Mouse (Mus musculus) Patski (cell line): ENCODE results near the gene Fbxw4. TPM values are rescaled to one million over a fixed set of nuclear protein-coding genes. Genes with fewer than 3 reads are reported as not detected.

Experiments used
- ATAC-seq: fragments of 100-300 bp; one replicate; pipeline ENCODE4 v1.8.0; 2021
- CTCF ChIA-PET: fragments of 350-600 bp; sonication (Branson Sonifier 250); formaldehyde crosslinking; loops from one replicate; lab custom pipeline; 2022; ENCODE audit warnings: inconsistent platforms; lab: Charles Lee
- POLR2A ChIA-PET: fragments of 350-600 bp; sonication (Branson Sonifier 250); formaldehyde crosslinking; loops from one replicate; lab custom pipeline; 2022; ENCODE audit warnings: antibody characterized with exemption, inconsistent platforms; lab: Charles Lee
- DNase-seq: peaks from one replicate; pipeline ENCODE4 v3.0.0-alpha.2; 2011; ENCODE audit warnings: low read depth, low spot score
- H3K27me3 ChIP-seq: fragments of 371-371 bp; one replicate; pipeline ENCODE4 v1.5.1; 2021
- CTCF ChIP-seq: fragments of 100-300 bp; IDR thresholded peaks from one replicate; pipeline ENCODE4 v1.5.1; 2021
- in situ Hi-C: fragments of 300-500 bp; cut with MboI; formaldehyde crosslinking; loops from 3 replicates; pipeline ENCODE4 v1.11.1; 2018; ENCODE audit warnings: low pct_unique_long_range_greater_than_20kb, mixed read lengths
- polyA plus RNA-seq: library from polyadenylated mRNA; unstranded; gene quantifications from one replicate; pipeline ENCODE4 v1.2.3, GENCODE M21; 2021

The Fbxw4 gene
- polyA plus RNA-seq, 1 experiment from 2014 or later: 39.2 TPM

- in situ Hi-C loops: loop anchor here (5.0 kb wide), 2 partner anchors 238 to 328 kb away; no protein-coding TSS in a partner anchor
- ATAC-seq: peak; percentile 57
- CTCF ChIA-PET: interaction anchor here (0.7 to 3.4 kb wide), 17 partner anchors 9 to 457 kb away, joined by 3 to 36 read pairs (median 3); no protein-coding TSS in a partner anchor
- POLR2A ChIA-PET: interaction anchor here (0.9 kb wide), 1 partner anchor 20 kb away, joined by 3 read pairs; no protein-coding TSS in a partner anchor
- H3K27me3 ChIP-seq: peaks cover 60% of the 10 kb centered on the region
- DNase-seq: no peak
- no peak for TF ChIP-seq CTCF
Measured at GRCm38 (mm10) chr19:45544925-45545321, 115.2 kb downstream of the Fbxw4 start.

- ChIA-PET CTCF (interaction anchor here (0.9 to 3.4 kb wide), 12 partner anchors 8 to 457 kb away, joined by 3 to 36 read pairs (median 4); no protein-coding TSS in a partner anchor), POLR2A (interaction anchor here (0.9 to 1.1 kb wide), 2 partner anchors 20 to 120 kb away, joined by 3 read pairs; no protein-coding TSS in a partner anchor)
- ATAC-seq (no peak), DNase-seq (no peak)
- in situ Hi-C loops: no loop called here
- peaks cover 64% of the 10 kb centered on the region for H3K27me3 ChIP-seq
- TF ChIP-seq CTCF: no peak
Measured at GRCm38 (mm10) chr19:45544152-45544924, 115.8 kb downstream of the Fbxw4 start.

- POLR2A ChIA-PET: no interaction called here
- TF ChIP-seq CTCF: no peak
- ATAC-seq (no peak), DNase-seq (no peak)
- in situ Hi-C loops: no loop called here
- CTCF ChIA-PET: no interaction called here
- H3K27me3 ChIP-seq: peaks cover 61% of the 10 kb centered on the region
Measured at GRCm38 (mm10) chr19:45542061-45542460, 118.1 kb downstream of the Fbxw4 start.

GRCm38 (mm10) chr19:45541409-45542041 is 118.6 kb downstream of the Fbxw4 start:
- no peak for DNase-seq
- ChIA-PET CTCF (no interaction called here), POLR2A (no interaction called here)
- TF ChIP-seq CTCF: no peak
- no peak for ATAC-seq
- H3K27me3 ChIP-seq: peaks cover 55% of the 10 kb centered on the region
- in situ Hi-C loops: no loop called here

GRCm38 (mm10) chr19:45540657-45541408 is 119.3 kb downstream of the Fbxw4 start:
- ATAC-seq: no peak
- in situ Hi-C loops: no loop called here
- TF ChIP-seq CTCF: no peak
- DNase-seq: no peak
- H3K27me3 ChIP-seq: peaks cover 49% of the 10 kb centered on the region
- ChIA-PET POLR2A (no interaction called here), CTCF (interaction anchor here (1.4 kb wide), 1 partner anchor 320 kb away, joined by 3 read pairs; no protein-coding TSS in a partner anchor)

- POLR2A ChIA-PET: no interaction called here
- DNase-seq: no peak
- CTCF ChIA-PET: interaction anchor here (0.9 to 2.7 kb wide), 4 partner anchors 8 to 30 kb away, joined by 3 to 11 read pairs (median 4); no protein-coding TSS in a partner anchor
- no peak for TF ChIP-seq CTCF
- peaks cover 26% of the 10 kb centered on the region for H3K27me3 ChIP-seq
- ATAC-seq: peak; percentile 28
- in situ Hi-C loops: no loop called here
Measured at GRCm38 (mm10) chr19:45537505-45537904, 122.6 kb downstream of the Fbxw4 start.

- peaks cover 14% of the 10 kb centered on the region for H3K27me3 ChIP-seq
- CTCF ChIA-PET: interaction anchor here (2.7 kb wide), 1 partner anchor 9 kb away, joined by 11 read pairs; no protein-coding TSS in a partner anchor
- ATAC-seq (no peak), DNase-seq (no peak)
- no peak for TF ChIP-seq CTCF
- in situ Hi-C loops: no loop called here
- POLR2A ChIA-PET: no interaction called here
Measured at GRCm38 (mm10) chr19:45535929-45536328, 124.2 kb downstream of the Fbxw4 start.

GRCm38 (mm10) chr19:45535214-45535735 is 124.8 kb downstream of the Fbxw4 start:
- DNase-seq (no peak), ATAC-seq (no peak)
- peaks cover 8% of the 10 kb centered on the region for H3K27me3 ChIP-seq
- ChIA-PET POLR2A (no interaction called here), CTCF (interaction anchor here (1.4 to 2.7 kb wide), 2 partner anchors 10 to 315 kb away, joined by 5 to 11 read pairs; no protein-coding TSS in a partner anchor)
- in situ Hi-C loops: no loop called here
- no peak for TF ChIP-seq CTCF

- no peak for TF ChIP-seq CTCF
- ChIA-PET POLR2A (no interaction called here), CTCF (no interaction called here)
- no peak for ATAC-seq
- no peak for DNase-seq
- in situ Hi-C loops: no loop called here
- no peaks in the 10 kb centered on the region for H3K27me3 ChIP-seq
Measured at GRCm38 (mm10) chr19:45533617-45534016, 126.5 kb downstream of the Fbxw4 start.

GRCm38 (mm10) chr19:45531554-45531953 is 128.6 kb downstream of the Fbxw4 start:
- no peaks in the 10 kb centered on the region for H3K27me3 ChIP-seq
- POLR2A ChIA-PET: interaction anchor here (0.6 kb wide), 1 partner anchor 111 kb away, joined by 3 read pairs; no protein-coding TSS in a partner anchor
- DNase-seq: no peak
- in situ Hi-C loops: no loop called here
- CTCF ChIA-PET: interaction anchor here (2.6 kb wide), 1 partner anchor 13 kb away, joined by 13 read pairs; no protein-coding TSS in a partner anchor
- no peak for ATAC-seq
- no peak for TF ChIP-seq CTCF
